ENCODE assay signal across 26 mouse cellular contexts in the genomic region with DNA sequence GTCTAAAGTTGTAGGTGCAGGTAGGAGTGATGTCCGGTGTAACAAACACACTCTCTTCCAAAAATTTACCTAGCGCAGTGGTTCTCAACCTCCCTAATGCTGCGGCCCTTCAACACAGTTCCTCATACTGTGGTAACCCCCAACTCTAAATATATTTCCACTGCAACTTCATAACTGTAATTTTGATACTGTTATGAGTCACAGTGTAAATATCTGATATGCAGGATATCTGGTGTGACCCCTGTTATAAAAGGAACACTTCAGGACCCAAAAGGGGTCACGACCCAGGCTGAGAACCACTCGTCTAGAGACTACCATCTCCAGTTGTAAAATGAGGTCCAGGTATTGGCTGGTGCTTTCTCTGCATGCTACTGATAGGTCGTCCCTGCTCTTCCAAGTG. TPM values are rescaled to one million over a fixed set of nuclear protein-coding genes. Genes with fewer than 3 reads are reported as not detected.
DNase-seq lines count a peak whose midpoint lies in the region; ATAC-seq and TF ChIP-seq lines count a peak whose summit lies in the region.
"Had no signal": no experiment of that assay in that cellular context is flagged by ENCODE, and none has a peak within 500 bp of the region (broad histone marks: within the 10 kb centered on the region; RNA-seq: fewer than 3 reads in every experiment).

No protein-coding gene starts in this region.

- peaks cover 10% of the 10 kb centered on the region; the same call in 1 of the 2 replicates for H3K36me3 ChIP-seq in kidney, embryonic 15.5 days
- H3K36me3 ChIP-seq in spleen, adult 2 months (ENCODE audit: control insufficient read depth, insufficient read depth, low read length), result peaks cover 16% of the 10 kb centered on the region
- H3K36me3 ChIP-seq in CH12.LX (replicated peaks in 1 of 2; ENCODE audit: control insufficient read depth in 1 of 2, insufficient read depth in 1 of 2, low read length in 1 of 2), result peaks cover 31 to 48% of the 10 kb centered on the region in 2 experiments
- H3K36me3 ChIP-seq in liver, postnatal 0 days (replicated peaks; ENCODE audit: insufficient read depth, low read length), result no peaks in the 10 kb centered on the region

- no peak for TF ChIP-seq RAD21 in CH12.LX (IDR thresholded peaks at IDR 0.05; ENCODE audit: low read depth, low read length)

- 0 out of 2 replicates have a peak, but pooled peaks cover 3% of the 10 kb centered on the region for H3K9me3 ChIP-seq in kidney, embryonic 15.5 days (replicated peaks)
- peaks cover 11% of the 10 kb centered on the region for H3K9me3 ChIP-seq in CH12.LX (replicated peaks; ENCODE audit: low read length)
- H3K9me3 ChIP-seq in liver, postnatal 0 days (ENCODE audit: low read length), result no peaks in the 10 kb centered on the region
- H3K9me3 ChIP-seq: embryonic facial prominence, embryonic 12.5 days; forebrain, embryonic 12.5 days; heart, embryonic 10.5 days; hindbrain, embryonic 13.5 days had no signal

- no peak overlapping the region for H3K4me3 ChIP-seq in kidney, embryonic 15.5 days (replicated peaks)
- no peak overlapping the region for H3K4me3 ChIP-seq in spleen, adult 2 months (ENCODE audit: extremely low read depth, insufficient read depth, insufficient read length)
- no peak overlapping the region for H3K4me3 ChIP-seq in CH12.LX (replicated peaks in 1 of 3; ENCODE audit: low read depth in 2 of 3, low read length in 2 of 3, poor library complexity in 1 of 3)
- no peak overlapping the region for H3K4me3 ChIP-seq in liver, postnatal 0 days (ENCODE audit: low read depth, low read length)
- H3K4me3 ChIP-seq: embryonic facial prominence, embryonic 12.5 days; forebrain, embryonic 12.5 days; heart, embryonic 10.5 days; hindbrain, embryonic 13.5 days had no signal

- TF ChIP-seq POLR2A in spleen, adult 2 months (IDR thresholded peaks at IDR 0.05; ENCODE audit: low read depth, low read length), result no peak
- TF ChIP-seq POLR2A in CH12.LX (IDR thresholded peaks at IDR 0.05; ENCODE audit: low read depth, low read length), result no peak

- no peak overlapping the region for H3K9ac ChIP-seq in kidney, embryonic 15.5 days
- H3K9ac ChIP-seq in CH12.LX (ENCODE audit: insufficient read depth, low read depth), result peak overlapping the region; percentile 54; the same call in 1 of the 2 replicates
- H3K9ac ChIP-seq in liver, postnatal 0 days (replicated peaks), result no peak overlapping the region; the same call in 1 of the 2 replicates
- H3K9ac ChIP-seq: embryonic facial prominence, embryonic 12.5 days; forebrain, embryonic 12.5 days; hindbrain, embryonic 13.5 days had no signal

- dilution Hi-C loops in CH12.LX (cut with MboI; ENCODE audit: extremely low pct_ligation_motif_present, extremely low pct_unique_long_range_greater_than_20kb, low sequenced_read_pairs), result no loop called here

- in situ Hi-C loops in CH12.LX (cut with MboI; ENCODE audit: low pct_ligation_motif_present, low pct_unique_long_range_greater_than_20kb, low sequenced_read_pairs), result no loop called here

- TF ChIP-seq CTCF in spleen, adult 2 months (IDR thresholded peaks at IDR 0.05; ENCODE audit: extremely low read depth, insufficient read depth, insufficient read length, insufficient replicate concordance), result no peak
- TF ChIP-seq CTCF in CH12.LX (conservative IDR thresholded peaks at IDR 0.05 in 1 of 2, IDR thresholded peaks at IDR 0.05 in 1 of 2; ENCODE audit: low read depth in 2 of 2, low read length in 2 of 2), result no peak
- no peak for TF ChIP-seq CTCF in liver, postnatal 0 days (IDR thresholded peaks at IDR 0.05; ENCODE audit: low read depth)

- 0 out of 2 replicates have a peak, but pooled peaks have one; percentile 2 for ATAC-seq in kidney, embryonic 15.5 days (replicated peaks; ENCODE audit: low FRiP score)
- ATAC-seq in liver, postnatal 0 days, result no peak
- ATAC-seq: forebrain, embryonic 16.5 days; Patski had no signal

- 78% methylated on average over 6 of the region's 6 CpGs for WGBS in kidney, embryonic 15.5 days
- WGBS in spleen, adult 2 months, result 56% methylated on average over 6 of the region's 6 CpGs
- WGBS in liver, postnatal 0 days (ENCODE audit: insufficient replicate concordance), result 70% methylated on average over 6 of the region's 6 CpGs

- H3K4me2 ChIP-seq in kidney, embryonic 15.5 days, result no peak overlapping the region
- peak overlapping the region; percentile 82 for H3K4me2 ChIP-seq in CH12.LX (ENCODE audit: insufficient read depth, low read depth, poor library complexity, severe bottlenecking)
- peak overlapping the region; percentile 60 for H3K4me2 ChIP-seq in liver, postnatal 0 days (ENCODE audit: low read depth, low read length)
- H3K4me2 ChIP-seq: embryonic facial prominence, embryonic 12.5 days; forebrain, embryonic 12.5 days; hindbrain, embryonic 13.5 days had no signal

- no peak overlapping the region for H3K27ac ChIP-seq in kidney, embryonic 15.5 days
- peak overlapping the region; percentile 69 for H3K27ac ChIP-seq in spleen, adult 2 months (ENCODE audit: insufficient read depth, low read length)
- peak overlapping the region; percentile 93 for H3K27ac ChIP-seq in CH12.LX (ENCODE audit: insufficient read depth, low read depth)
- H3K27ac ChIP-seq in liver, postnatal 0 days (ENCODE audit: low read depth), result no peak overlapping the region
- H3K27ac ChIP-seq: embryonic facial prominence, embryonic 12.5 days; forebrain, embryonic 12.5 days; heart, embryonic 10.5 days; hindbrain, embryonic 13.5 days; hindbrain, postnatal 0 days had no signal

- H3K27me3 ChIP-seq in kidney, embryonic 15.5 days, result no peaks in the 10 kb centered on the region
- no peaks in the 10 kb centered on the region for H3K27me3 ChIP-seq in spleen, adult 2 months (ENCODE audit: control insufficient read depth, insufficient read depth, low read length)
- H3K27me3 ChIP-seq in CH12.LX (replicated peaks), result no peaks in the 10 kb centered on the region
- H3K27me3 ChIP-seq in liver, postnatal 0 days (ENCODE audit: insufficient read depth, low read length), result no peaks in the 10 kb centered on the region
- H3K27me3 ChIP-seq: embryonic facial prominence, embryonic 12.5 days; forebrain, embryonic 12.5 days; hindbrain, embryonic 13.5 days; Patski had no signal

- no peak for DNase-seq in kidney, adult 11 months
- no peak for DNase-seq in spleen, adult 2 months (ENCODE audit: low read depth in 1 of 2, low spot score in 2 of 2)
- DNase-seq in spleen, adult 18-20 months, result no peak
- DNase-seq in CH12.LX (ENCODE audit: extremely low read depth), result no peak
- no peak for DNase-seq in liver, postnatal 0 days
- DNase-seq in right cerebral cortex, postnatal 14 days, result no peak
- no peak for DNase-seq in lung, postnatal 4 days
- DNase-seq: adrenal gland, postnatal 14 days; cerebellum, adult 11-12 months; cerebellum, adult 9-10 months; gastrocnemius, postnatal 25 days; heart, adult 18-20 months; heart, postnatal 10 days had no signal

- peaks cover 21% of the 10 kb centered on the region for H3K4me1 ChIP-seq in kidney, embryonic 15.5 days
- H3K4me1 ChIP-seq in spleen, adult 2 months (ENCODE audit: control insufficient read depth, insufficient read depth, insufficient read length), result peaks cover 28% of the 10 kb centered on the region; the same call in 1 of the 2 replicates
- peaks cover 7 to 52% of the 10 kb centered on the region in 2 experiments for H3K4me1 ChIP-seq in CH12.LX (ENCODE audit: control insufficient read depth in 1 of 2, insufficient read depth in 2 of 2)
- peaks cover 22% of the 10 kb centered on the region for H3K4me1 ChIP-seq in liver, postnatal 0 days (ENCODE audit: insufficient read depth)
- H3K4me1 ChIP-seq: embryonic facial prominence, embryonic 12.5 days had no signal

- peak; percentile 64; the same call in 1 of the 2 replicates for TF ChIP-seq EP300 in CH12.LX (IDR thresholded peaks at IDR 0.05; ENCODE audit: low read length)
- TF ChIP-seq EP300 in liver, postnatal 0 days (IDR thresholded peaks at IDR 0.05; ENCODE audit: low read depth), result no peak

- H3K79me2 ChIP-seq in CH12.LX (replicated peaks; ENCODE audit: control insufficient read depth, extremely low read depth, insufficient read depth, poor library complexity, severe bottlenecking), result peaks cover 40% of the 10 kb centered on the region

RNA-seq across cellular contexts. Expression of gene Rhof, which starts 7.4 kb away (rescaled TPM):
- polyA plus RNA-seq in kidney, embryonic 15.5 days (2015; fragmentation: Nextera tagmentation; extraction: Ambion mirVana), result 3.0 and 3.6 TPM in 2 replicates
- 70.7 and 72.5 TPM in 2 replicates for polyA plus RNA-seq in spleen, adult 2 months (2012; rRNA removed)
- total RNA-seq in CH12.LX (2012; rRNA removed) (46.5 and 56.9 TPM in 2 replicates), CH12.LX (2014; rRNA removed) (32.6 and 33.6 TPM in 2 replicates)
- 38.2 and 45.4 TPM in 2 replicates for polyA plus RNA-seq in CH12.LX (2012; ENCODE audit: insufficient read length, low read depth)
- 2.1 and 2.4 TPM in 2 replicates for polyA plus RNA-seq in liver, postnatal 0 days (2015; fragmentation: Nextera tagmentation; extraction: Ambion mirVana)

RNA-seq across cellular contexts. Expression of gene Setd1b, which starts 16.9 kb away (rescaled TPM):
- polyA plus RNA-seq in kidney, embryonic 15.5 days (2015; fragmentation: Nextera tagmentation; extraction: Ambion mirVana), result 11.0 and 11.1 TPM in 2 replicates
- 20.5 and 23.2 TPM in 2 replicates for polyA plus RNA-seq in spleen, adult 2 months (2012; rRNA removed)
- total RNA-seq in CH12.LX (2012; rRNA removed) (2.3 and 2.6 TPM in 2 replicates), CH12.LX (2014; rRNA removed) (0.50 and 0.70 TPM in 2 replicates)
- polyA plus RNA-seq in CH12.LX (2012; ENCODE audit: insufficient read length, low read depth), result 8.0 and 9.1 TPM in 2 replicates
- 3.6 and 4.3 TPM in 2 replicates for polyA plus RNA-seq in liver, postnatal 0 days (2015; fragmentation: Nextera tagmentation; extraction: Ambion mirVana)

RNA-seq across cellular contexts. Expression of gene Psmd9, which starts 44.1 kb away (rescaled TPM):
- 82.5 and 90.5 TPM in 2 replicates for polyA plus RNA-seq in kidney, embryonic 15.5 days (2015; fragmentation: Nextera tagmentation; extraction: Ambion mirVana)
- 13.3 and 19.5 TPM in 2 replicates for polyA plus RNA-seq in spleen, adult 2 months (2012; rRNA removed)
- total RNA-seq in CH12.LX (2012; rRNA removed) (35.5 and 37.9 TPM in 2 replicates), CH12.LX (2014; rRNA removed) (28.6 and 30.8 TPM in 2 replicates)
- 38.0 and 46.2 TPM in 2 replicates for polyA plus RNA-seq in CH12.LX (2012; ENCODE audit: insufficient read length, low read depth)
- polyA plus RNA-seq in liver, postnatal 0 days (2015; fragmentation: Nextera tagmentation; extraction: Ambion mirVana), result 116 and 120 TPM in 2 replicates

RNA-seq across cellular contexts. Expression of gene Tmem120b, which starts 56.9 kb away (rescaled TPM):
- 15.3 and 19.2 TPM in 2 replicates for polyA plus RNA-seq in kidney, embryonic 15.5 days (2015; fragmentation: Nextera tagmentation; extraction: Ambion mirVana)
- polyA plus RNA-seq in spleen, adult 2 months (2012; rRNA removed), result 5.8 and 7.6 TPM in 2 replicates
- total RNA-seq in CH12.LX (2012; rRNA removed), result 6.1 and 8.0 TPM in 2 replicates
- 4.6 and 4.8 TPM in 2 replicates for total RNA-seq in CH12.LX (2014; rRNA removed)
- polyA plus RNA-seq in CH12.LX (2012; ENCODE audit: insufficient read length, low read depth), result 4.5 and 6.2 TPM in 2 replicates
- polyA plus RNA-seq in liver, postnatal 0 days (2015; fragmentation: Nextera tagmentation; extraction: Ambion mirVana), result 12.0 and 12.8 TPM in 2 replicates

RNA-seq across cellular contexts. Expression of gene Hpd, which starts 57.4 kb away (rescaled TPM):
- polyA plus RNA-seq in kidney, embryonic 15.5 days (2015; fragmentation: Nextera tagmentation; extraction: Ambion mirVana), result 0.99 and 1.5 TPM in 2 replicates
- 0.19 and 0.37 TPM in 2 replicates for polyA plus RNA-seq in spleen, adult 2 months (2012; rRNA removed)
- total RNA-seq in CH12.LX (2012; rRNA removed), result not detected in 2 replicates
- total RNA-seq in CH12.LX (2014; rRNA removed), result 0.20 TPM in 1 of 2 replicates, not detected in the other
- not detected in 2 replicates for polyA plus RNA-seq in CH12.LX (2012; ENCODE audit: insufficient read length, low read depth)
- 638 and 713 TPM in 2 replicates for polyA plus RNA-seq in liver, postnatal 0 days (2015; fragmentation: Nextera tagmentation; extraction: Ambion mirVana)
- total RNA-seq: gastrocnemius, postnatal 25 days; heart, postnatal 10 days; hematopoietic stem cell, adult 5-6 weeks; hindbrain, postnatal 0 days had no signal
- polyA plus RNA-seq: activated CD4-positive, CD25-positive, alpha-beta regulatory T cell, adult 4 months; CD4-positive, CD25-positive, alpha-beta regulatory T cell, adult 4 months; cortical plate, adult 2 months; embryonic facial prominence, embryonic 12.5 days; forebrain, embryonic 12.5 days; forebrain, embryonic 16.5 days; heart, embryonic 14.5 days; hindbrain, embryonic 13.5 days; hindbrain, postnatal 0 days; Patski had no signal

Comparison
In these comparisons a context has a peak if more than half of its experiments do, and no peak if none do; other contexts are left out.
1. H3K27ac ChIP-seq: peak in spleen, adult 2 months (single experiment) and CH12.LX (single experiment); none in kidney, embryonic 15.5 days (single experiment) and liver, postnatal 0 days (single experiment).